In genomic region chr7:27735457-27735856, GRCm38 (mm10) we compare ENCODE assay signal across 14 mouse cellular contexts. TPM values are rescaled to one million over a fixed set of nuclear protein-coding genes. Genes with fewer than 3 reads are reported as not detected.
DNase-seq lines count a peak whose midpoint lies in the region; ATAC-seq lines count a peak whose summit lies in the region.
"Had no signal": no experiment of that assay in that cellular context is flagged by ENCODE, and none has a peak within 500 bp of the region (broad histone marks: within the 10 kb centered on the region; RNA-seq: fewer than 3 reads in every experiment).

No protein-coding gene starts in this region.

- H3K36me3 ChIP-seq in forebrain, embryonic 15.5 days, result peaks cover 24% of the 10 kb centered on the region
- H3K36me3 ChIP-seq in midbrain, embryonic 11.5 days (ENCODE audit: control insufficient read depth, insufficient read depth, low read length), result peaks cover 14% of the 10 kb centered on the region
- peaks cover 12% of the 10 kb centered on the region for H3K36me3 ChIP-seq in liver, embryonic 11.5 days (ENCODE audit: control insufficient read depth, insufficient read depth, low read length)

- no peaks in the 10 kb centered on the region for H3K9me3 ChIP-seq in forebrain, embryonic 15.5 days
- no peaks in the 10 kb centered on the region; the same call in 1 of the 2 replicates for H3K9me3 ChIP-seq in midbrain, embryonic 11.5 days (ENCODE audit: control insufficient read depth, low read length)
- H3K9me3 ChIP-seq in liver, embryonic 11.5 days (ENCODE audit: control insufficient read depth, low read length), result no peaks in the 10 kb centered on the region
- H3K9me3 ChIP-seq: heart, embryonic 13.5 days; lung, embryonic 15.5 days had no signal

- 0 out of 2 replicates have a peak overlapping the region, but pooled peaks have one; percentile 23 for H3K9ac ChIP-seq in forebrain, embryonic 15.5 days (replicated peaks)
- H3K9ac ChIP-seq in midbrain, embryonic 11.5 days (ENCODE audit: low read length), result peak overlapping the region; percentile 4; the same call in 1 of the 2 replicates
- no peak overlapping the region for H3K9ac ChIP-seq in liver, embryonic 11.5 days (ENCODE audit: low read depth, low read length)
- H3K9ac ChIP-seq: heart, embryonic 13.5 days; lung, embryonic 15.5 days had no signal

- peaks cover 40% of the 10 kb centered on the region for H3K4me1 ChIP-seq in forebrain, embryonic 15.5 days
- peaks cover 21% of the 10 kb centered on the region for H3K4me1 ChIP-seq in midbrain, embryonic 11.5 days (ENCODE audit: control insufficient read depth, insufficient read depth, low read length)
- H3K4me1 ChIP-seq in liver, embryonic 11.5 days (replicated peaks; ENCODE audit: control insufficient read depth, insufficient read depth, low read length), result no peaks in the 10 kb centered on the region

- H3K27me3 ChIP-seq in forebrain, embryonic 15.5 days, result no peaks in the 10 kb centered on the region
- H3K27me3 ChIP-seq in midbrain, embryonic 11.5 days (ENCODE audit: control insufficient read depth, insufficient read depth, low read length), result no peaks in the 10 kb centered on the region
- H3K27me3 ChIP-seq in liver, embryonic 11.5 days (replicated peaks; ENCODE audit: control insufficient read depth, insufficient read depth, low read length), result no peaks in the 10 kb centered on the region
- H3K27me3 ChIP-seq: heart, embryonic 13.5 days; lung, embryonic 15.5 days had no signal

- 7% methylated on average over 5 of the region's 5 CpGs for WGBS in forebrain, embryonic 15.5 days
- 17% methylated on average over 5 of the region's 5 CpGs for WGBS in midbrain, embryonic 11.5 days
- 88% methylated on average over 5 of the region's 5 CpGs for WGBS in liver, embryonic 11.5 days

- peak overlapping the region; percentile 11; the same call in 1 of the 2 replicates for H3K4me3 ChIP-seq in forebrain, embryonic 15.5 days
- no peak overlapping the region for H3K4me3 ChIP-seq in midbrain, embryonic 11.5 days (ENCODE audit: low read depth, low read length)
- H3K4me3 ChIP-seq in liver, embryonic 11.5 days (ENCODE audit: low read depth, low read length), result no peak overlapping the region
- H3K4me3 ChIP-seq: heart, embryonic 13.5 days; lung, embryonic 15.5 days had no signal

- H3K27ac ChIP-seq in forebrain, embryonic 15.5 days (replicated peaks), result peak overlapping the region; percentile 76
- H3K27ac ChIP-seq in midbrain, embryonic 11.5 days (ENCODE audit: low read depth, low read length), result peak overlapping the region; percentile 50; the same call in 1 of the 2 replicates
- no peak overlapping the region for H3K27ac ChIP-seq in liver, embryonic 11.5 days (ENCODE audit: low read depth, low read length)
- H3K27ac ChIP-seq: heart, embryonic 13.5 days; lung, embryonic 15.5 days; stomach, postnatal 0 days had no signal

- no peak for ATAC-seq in forebrain, embryonic 15.5 days (replicated peaks)
- no peak for ATAC-seq in midbrain, embryonic 11.5 days (ENCODE audit: low FRiP score)
- ATAC-seq in liver, embryonic 11.5 days (replicated peaks; ENCODE audit: low FRiP score), result no peak
- ATAC-seq: inflammation-experienced regulatory T-cells, adult 6 months had no signal

- peak; percentile 58 for DNase-seq in heart, adult 11 months
- DNase-seq in heart, adult 9 months (ENCODE audit: low spot score in 2 of 2), result no peak
- no peak for DNase-seq in midbrain, embryonic 11.5 days (ENCODE audit: low spot score, missing footprints)
- no peak for DNase-seq in adrenal gland, postnatal 25 days
- no peak for DNase-seq in gastrocnemius, postnatal 10 days
- no peak for DNase-seq in T-cell, adult 2 months (ENCODE audit: low spot score)
- DNase-seq in liver, embryonic 11.5 days (ENCODE audit: low spot score), result no peak
- DNase-seq: kidney, postnatal 14 days; layer of hippocampus, postnatal 36 days had no signal

- peak overlapping the region; percentile 61 for H3K4me2 ChIP-seq in forebrain, embryonic 15.5 days (replicated peaks)
- H3K4me2 ChIP-seq in midbrain, embryonic 11.5 days, result peak overlapping the region; percentile 24; the same call in 1 of the 2 replicates
- H3K4me2 ChIP-seq in liver, embryonic 11.5 days, result no peak overlapping the region
- H3K4me2 ChIP-seq: heart, embryonic 13.5 days; lung, embryonic 15.5 days had no signal

RNA-seq across cellular contexts. Expression of gene Zfp60, which starts 4.3 kb away (rescaled TPM):
- polyA plus RNA-seq in forebrain, embryonic 15.5 days (2015; fragmentation: Nextera tagmentation; extraction: Ambion mirVana), result 126 and 128 TPM in 2 replicates
- 83.0 and 89.2 TPM in 2 replicates for polyA plus RNA-seq in midbrain, embryonic 11.5 days (2014; fragmentation: Nextera tagmentation; extraction: Ambion mirVana)
- total RNA-seq in adrenal gland, postnatal 25 days (2021), result 16.5 and 18.6 TPM in 2 replicates
- 1 to 10 TPM; 6.6 to 8.4 TPM for total RNA-seq in gastrocnemius, postnatal 10 days (2021)
- 15.8 and 17.5 TPM in 2 replicates for polyA plus RNA-seq in liver, embryonic 11.5 days (2014; fragmentation: Nextera tagmentation; extraction: Ambion mirVana)

RNA-seq across cellular contexts. Expression of gene Zfp607b, which starts 46.3 kb away (rescaled TPM):
- 11.5 and 14.2 TPM in 2 replicates for polyA plus RNA-seq in forebrain, embryonic 15.5 days (2015; fragmentation: Nextera tagmentation; extraction: Ambion mirVana)
- 8.6 and 9.3 TPM in 2 replicates for polyA plus RNA-seq in midbrain, embryonic 11.5 days (2014; fragmentation: Nextera tagmentation; extraction: Ambion mirVana)
- total RNA-seq in adrenal gland, postnatal 25 days (2021), result 0.81 and 1.3 TPM in 2 replicates
- total RNA-seq in gastrocnemius, postnatal 10 days (2021), result 1 to 10 TPM; 1.2 to 1.4 TPM
- 1.6 and 3.0 TPM in 2 replicates for polyA plus RNA-seq in liver, embryonic 11.5 days (2014; fragmentation: Nextera tagmentation; extraction: Ambion mirVana)
